Mouse (Mus musculus) hindbrain, embryonic 15.5 days (tissue): ENCODE data around the gene Nfkbib. TPM values are rescaled to one million over a fixed set of nuclear protein-coding genes. Genes with fewer than 3 reads are reported as not detected.

Experiments used
- ATAC-seq: fragments of 200-750 bp; cut with Nextera tagmentation; 2 replicates; pipeline ENCODE4 v1.8.0; 2017; ENCODE audit warnings: low read depth, moderate number of reproducible peaks, moderate TSS enrichment; ENCODE audit not compliant: low FRiP score
- H3K27ac ChIP-seq: fragments of 300-500 bp; sonication (generic); replicated peaks from 2 replicates; pipeline ENCODE4 v1.5.1; 2015; ENCODE audit warnings: mild to moderate bottlenecking, inconsistent platforms
- H3K27me3 ChIP-seq: fragments of 300-500 bp; sonication (generic); 2 replicates; pipeline ENCODE4 v1.6.1; 2015; ENCODE audit warnings: control low read depth, inconsistent platforms
- H3K36me3 ChIP-seq: fragments of 300-500 bp; sonication (generic); 2 replicates; pipeline ENCODE4 v1.6.1; 2015; ENCODE audit warnings: control low read depth, inconsistent platforms
- H3K4me1 ChIP-seq: fragments of 300-500 bp; sonication (generic); replicated peaks from 2 replicates; pipeline ENCODE4 v1.6.1; 2015; ENCODE audit warnings: control low read depth, inconsistent platforms
- H3K4me2 ChIP-seq: fragments of 300-500 bp; sonication (generic); 2 replicates; pipeline ENCODE4 v1.6.1; 2015; ENCODE audit warnings: moderate library complexity, mild to moderate bottlenecking, inconsistent platforms
- H3K4me3 ChIP-seq: fragments of 300-500 bp; sonication (generic); 2 replicates; pipeline ENCODE4 v1.5.1; 2015; ENCODE audit warnings: mild to moderate bottlenecking, inconsistent platforms
- H3K9ac ChIP-seq: fragments of 300-500 bp; sonication (generic); 2 replicates; pipeline ENCODE4 v1.6.1; 2015; ENCODE audit warnings: inconsistent platforms
- H3K9me3 ChIP-seq: fragments of 300-500 bp; sonication (generic); 2 replicates; pipeline ENCODE4 v1.6.1; 2016; ENCODE audit warnings: control low read depth, inconsistent platforms
- WGBS: fragments of 180-500 bp; shearing (Covaris S2); methylation state at CpG from one replicate; pipeline ENCODE4 v1.1.7; 2015; 5-methylcytosine and 5-hydroxymethylcytosine counted together
- polyA plus RNA-seq: library from polyadenylated mRNA; unstranded; fragments of >200 nt; fragmentation: Nextera tagmentation; extraction: Ambion mirVana; gene quantifications from 2 replicates; pipeline ENCODE4 v1.2.1, GENCODE M21; 2015

The Nfkbib gene
- polyA plus RNA-seq, 1 experiment from 2014 or later = 69.0 TPM

- WGBS = under 1% methylated on average over 32 of the region's 32 CpGs
- peak; percentile 65 for ATAC-seq
- Histone ChIP-seq H3K36me3 (peaks cover 9% of the 10 kb centered on the region), H3K4me2 (peak overlapping the region; percentile 86), H3K27me3 (no peaks in the 10 kb centered on the region), H3K27ac (peak overlapping the region; percentile 99), H3K4me1 (peaks cover 32% of the 10 kb centered on the region), H3K9ac (peak overlapping the region; percentile 81), H3K9me3 (no peaks in the 10 kb centered on the region), H3K4me3 (peak overlapping the region; percentile 73)
Observed at GRCm38 (mm10) chr7:28808957-28809393, 41.7 kb upstream of the Nfkbib start.

- no peaks in the 10 kb centered on the region for H3K9me3 ChIP-seq
- no peaks in the 10 kb centered on the region for H3K27me3 ChIP-seq
- peaks cover 27% of the 10 kb centered on the region for H3K4me1 ChIP-seq
- H3K4me3 ChIP-seq = peak within 1 kb of the TSS; percentile 73
- H3K4me2 ChIP-seq = peak within 1 kb of the TSS; percentile 86
- peaks cover 3% of the 10 kb centered on the region for H3K36me3 ChIP-seq
- H3K27ac ChIP-seq = peak within 1 kb of the TSS; percentile 99
- 3% methylated on average over 35 of the region's 35 CpGs for WGBS
- peak within 1 kb of the TSS; percentile 81 for H3K9ac ChIP-seq
- no peak; the same call in 1 of the 2 replicates for ATAC-seq
Observed at GRCm38 (mm10) chr7:28808221-28808941, 41.1 kb upstream of the Nfkbib start, which contains the start of gene Hnrnpl. Hnrnpl (plus strand) TSS chr7:28808541.

- ATAC-seq = no peak
- H3K9ac ChIP-seq = peak overlapping the region; percentile 81
- 36% methylated on average over 6 of the region's 8 CpGs for WGBS
Observed at GRCm38 (mm10) chr7:28807641-28808220, 40.4 kb upstream of the Nfkbib start.

GRCm38 (mm10) chr7:28806869-28807268, 39.6 kb upstream of the Nfkbib start:
- no peaks in the 10 kb centered on the region for H3K9me3 ChIP-seq
- no peaks in the 10 kb centered on the region for H3K27me3 ChIP-seq
- no peak overlapping the region for H3K4me3 ChIP-seq
- no peaks in the 10 kb centered on the region for H3K36me3 ChIP-seq
- no peak overlapping the region for H3K4me2 ChIP-seq
- no peak for ATAC-seq
- 72% methylated on average over 4 of the region's 4 CpGs for WGBS
- H3K27ac ChIP-seq = no peak overlapping the region
- H3K4me1 ChIP-seq = peaks cover 21% of the 10 kb centered on the region
- H3K9ac ChIP-seq = no peak overlapping the region

More at GRCm38 (mm10) chr7:28807641-28808220, 40.4 kb upstream of the Nfkbib start:
- Histone ChIP-seq H3K9me3 (no peaks in the 10 kb centered on the region), H3K4me3 (peak overlapping the region; percentile 73), H3K27ac (peak overlapping the region; percentile 99), H3K4me1 (peaks cover 21% of the 10 kb centered on the region), H3K36me3 (no peaks in the 10 kb centered on the region), H3K4me2 (peak overlapping the region; percentile 86), H3K27me3 (no peaks in the 10 kb centered on the region)

- peaks cover 20% of the 10 kb centered on the region for H3K4me1 ChIP-seq
- H3K27me3 ChIP-seq = no peaks in the 10 kb centered on the region
- no peak overlapping the region for H3K4me3 ChIP-seq
- no peak overlapping the region for H3K9ac ChIP-seq
- H3K9me3 ChIP-seq = no peaks in the 10 kb centered on the region
- no peak overlapping the region for H3K4me2 ChIP-seq
- no peak for ATAC-seq
- H3K36me3 ChIP-seq = no peaks in the 10 kb centered on the region
- WGBS = 55% methylated on average over 4 of the region's 4 CpGs
- 0 out of 2 replicates have a peak overlapping the region, but pooled peaks have one; percentile 50 for H3K27ac ChIP-seq
Observed at GRCm38 (mm10) chr7:28803756-28804155, 36.4 kb upstream of the Nfkbib start.

- no peak for ATAC-seq
- H3K4me2 ChIP-seq = no peak overlapping the region
- no peaks in the 10 kb centered on the region for H3K9me3 ChIP-seq
- WGBS = 8% methylated on average over 10 of the region's 10 CpGs
- H3K9ac ChIP-seq = no peak overlapping the region
- no peak overlapping the region for H3K4me3 ChIP-seq
- H3K4me1 ChIP-seq = peaks cover 15% of the 10 kb centered on the region
- H3K27ac ChIP-seq = peak overlapping the region; percentile 50; the same call in 1 of the 2 replicates
- H3K36me3 ChIP-seq = no peaks in the 10 kb centered on the region
- H3K27me3 ChIP-seq = no peaks in the 10 kb centered on the region
Observed at GRCm38 (mm10) chr7:28802846-28803588, 35.7 kb upstream of the Nfkbib start.

- Histone ChIP-seq H3K9ac (no peak overlapping the region), H3K9me3 (no peaks in the 10 kb centered on the region), H3K27me3 (no peaks in the 10 kb centered on the region), H3K4me3 (no peak overlapping the region), H3K4me2 (no peak overlapping the region), H3K27ac (peak overlapping the region; percentile 50; the same call in 1 of the 2 replicates), H3K4me1 (peaks cover 10% of the 10 kb centered on the region), H3K36me3 (no peaks in the 10 kb centered on the region)
- ATAC-seq = 0 out of 2 replicates have a peak, but pooled peaks have one; percentile 24
- WGBS = 26% methylated on average over 10 of the region's 10 CpGs
Observed at GRCm38 (mm10) chr7:28801901-28802670, 34.8 kb upstream of the Nfkbib start.

- H3K9me3 ChIP-seq = no peaks in the 10 kb centered on the region
- WGBS = 75% methylated on average over 3 of the region's 3 CpGs
- H3K27ac ChIP-seq = no peak overlapping the region
- no peak overlapping the region for H3K4me2 ChIP-seq
- H3K4me3 ChIP-seq = no peak overlapping the region
- ATAC-seq = no peak
- peaks cover 15% of the 10 kb centered on the region for H3K4me1 ChIP-seq
- no peaks in the 10 kb centered on the region for H3K27me3 ChIP-seq
- no peaks in the 10 kb centered on the region for H3K36me3 ChIP-seq
- H3K9ac ChIP-seq = no peak overlapping the region
Observed at GRCm38 (mm10) chr7:28801451-28801850, 34.1 kb upstream of the Nfkbib start.

GRCm38 (mm10) chr7:28799994-28800393, 32.7 kb upstream of the Nfkbib start:
- H3K9ac ChIP-seq = no peak overlapping the region
- H3K27me3 ChIP-seq = no peaks in the 10 kb centered on the region
- H3K36me3 ChIP-seq = no peaks in the 10 kb centered on the region
- WGBS = 96% methylated on average over 9 of the region's 9 CpGs
- no peak overlapping the region for H3K4me3 ChIP-seq
- peaks cover 16% of the 10 kb centered on the region for H3K4me1 ChIP-seq
- H3K9me3 ChIP-seq = no peaks in the 10 kb centered on the region
- ATAC-seq = no peak
- no peak overlapping the region for H3K4me2 ChIP-seq
- H3K27ac ChIP-seq = no peak overlapping the region

- H3K27me3 ChIP-seq = no peaks in the 10 kb centered on the region
- peak overlapping the region; percentile 8 for H3K4me3 ChIP-seq
- peak overlapping the region; percentile 17; the same call in 1 of the 2 replicates for H3K9ac ChIP-seq
- H3K4me1 ChIP-seq = peaks cover 6% of the 10 kb centered on the region; the same call in 1 of the 2 replicates
- H3K36me3 ChIP-seq = no peaks in the 10 kb centered on the region
- ATAC-seq = peak; percentile 73
- WGBS = 11% methylated on average over 32 of the region's 32 CpGs
- H3K27ac ChIP-seq = no peak overlapping the region
- no peaks in the 10 kb centered on the region for H3K9me3 ChIP-seq
- peak overlapping the region; percentile 47 for H3K4me2 ChIP-seq
Observed at GRCm38 (mm10) chr7:28796562-28796975, 29.3 kb upstream of the Nfkbib start.

- peak overlapping the region; percentile 47 for H3K4me2 ChIP-seq
- ATAC-seq = no peak
- no peaks in the 10 kb centered on the region for H3K27me3 ChIP-seq
- H3K36me3 ChIP-seq = no peaks in the 10 kb centered on the region
- no peak overlapping the region for H3K9ac ChIP-seq
- 84% methylated on average over 15 of the region's 15 CpGs for WGBS
- peaks cover 6% of the 10 kb centered on the region; the same call in 1 of the 2 replicates for H3K4me1 ChIP-seq
- no peaks in the 10 kb centered on the region for H3K9me3 ChIP-seq
- H3K4me3 ChIP-seq = peak overlapping the region; percentile 8; the same call in 1 of the 2 replicates
- H3K27ac ChIP-seq = no peak overlapping the region
Observed at GRCm38 (mm10) chr7:28795832-28796231, 28.5 kb upstream of the Nfkbib start.
